Comparison of ENCODE assay signal across 12 mouse cellular contexts in genomic region chr7:133731971-133732645, GRCm38 (mm10). TPM values are rescaled to one million over a fixed set of nuclear protein-coding genes. Genes with fewer than 3 reads are reported as not detected.
DNase-seq lines count a peak whose midpoint lies in the region.
"Had no signal": no experiment of that assay in that cellular context is flagged by ENCODE, and none has a peak within 500 bp of the region (broad histone marks: within the 10 kb centered on the region; RNA-seq: fewer than 3 reads in every experiment).

No protein-coding gene starts in this region.

- DNase-seq in heart, adult 11 months: peak; percentile 93
- DNase-seq in heart, postnatal 4 days: no peak
- DNase-seq in right cerebral cortex, adult 18-20 months: peak; percentile 34
- no peak for DNase-seq in right cerebral cortex, postnatal 25 days
- peak; percentile 73 to 84 for DNase-seq in cerebellum, postnatal 14 days
- peak; percentile 93 for DNase-seq in retina, postnatal 1 day
- no peak for DNase-seq in gastrocnemius, postnatal 14 days
- no peak for DNase-seq in thymus, postnatal 4 days
- DNase-seq: adrenal gland, postnatal 25 days; kidney, postnatal 36 days had no signal

- intact Hi-C loops in gastrocnemius, postnatal 14 days (cut with DNase I; ENCODE audit: low total_unique reads): no loop called here

RNA-seq across cellular contexts. Expression of gene Uros, which starts 22.2 kb away (rescaled TPM):
- total RNA-seq in heart, postnatal 4 days (2021): 10 to 100 TPM; 13.0 to 14.5 TPM
- total RNA-seq in gastrocnemius, postnatal 14 days (2021): 10 to 100 TPM; 13.1 to 13.5 TPM

RNA-seq across cellular contexts. Expression of gene Bccip, which starts 23.0 kb away (rescaled TPM):
- 10 to 100 TPM; 45.8 to 54.5 TPM for total RNA-seq in heart, postnatal 4 days (2021)
- 10 to 100 TPM; 52.0 to 56.4 TPM for total RNA-seq in gastrocnemius, postnatal 14 days (2021)

RNA-seq across cellular contexts. Expression of gene Fank1, which starts 44.6 kb away (rescaled TPM):
- total RNA-seq in heart, postnatal 4 days (2021): not detected
- total RNA-seq in gastrocnemius, postnatal 14 days (2021): under 1 TPM in 1 of 2 experiments, not detected in 1; 0.33 TPM
- total RNA-seq: liver, adult 2 months had no signal

RNA-seq across cellular contexts. Expression of gene Dhx32, which starts 50.4 kb away (rescaled TPM):
- total RNA-seq in heart, postnatal 4 days (2021): 10 to 100 TPM; 39.0 to 41.5 TPM
- 10 to 100 TPM; 25.7 to 33.6 TPM for total RNA-seq in gastrocnemius, postnatal 14 days (2021)

RNA-seq across cellular contexts. Expression of gene Mmp21, which starts 52.2 kb away (rescaled TPM):
- not detected for total RNA-seq in heart, postnatal 4 days (2021)
- total RNA-seq in gastrocnemius, postnatal 14 days (2021): not detected
- total RNA-seq: adrenal gland, postnatal 25 days; common myeloid progenitor, adult 5-6 weeks; liver, adult 2 months had no signal

Comparison
In these comparisons a context has a peak if more than half of its experiments do, and no peak if none do; other contexts are left out.
1. DNase-seq: peak in heart, adult 11 months (single experiment), right cerebral cortex, adult 18-20 months (single experiment), cerebellum, postnatal 14 days (2 of 2) and retina, postnatal 1 day (single experiment); none in heart, postnatal 4 days (single experiment), right cerebral cortex, postnatal 25 days (single experiment), gastrocnemius, postnatal 14 days (single experiment) and thymus, postnatal 4 days (single experiment).